Mouse (Mus musculus) thymus, postnatal 4 days (tissue): ENCODE data around the gene Enoph1.

Experiments
- DNase-seq: peaks from one replicate; pipeline ENCODE4 v3.0.0; 2021

Enoph1 gene

GRCm38 (mm10) chr5:100039602-100040142 is at the start of gene Enoph1, which contains the start of gene Hnrnpdl:
Gene Enoph1, plus strand, starts transcription at chr5:100039985.
Gene Hnrnpdl, minus strand, starts transcription at chr5:100039664.
- peak; percentile 97 for DNase-seq

GRCm38 (mm10) chr5:99994166-99994565 is 45.6 kb upstream of the Enoph1 start:
- no peak for DNase-seq

GRCm38 (mm10) chr5:99994680-99995079 is 45.1 kb upstream of the Enoph1 start:
- DNase-seq, result no peak

GRCm38 (mm10) chr5:100000048-100000447 is 39.7 kb upstream of the Enoph1 start:
- DNase-seq, result no peak

- DNase-seq, result no peak
These were observed 39.3 kb upstream of the Enoph1 start for GRCm38 (mm10) chr5:100000500-100000899.

GRCm38 (mm10) chr5:100003895-100004294 is 35.9 kb upstream of the Enoph1 start:
- DNase-seq, result no peak

- no peak for DNase-seq
These were observed 34.4 kb upstream of the Enoph1 start for GRCm38 (mm10) chr5:100005431-100005830.

GRCm38 (mm10) chr5:100005896-100006295 is 33.9 kb upstream of the Enoph1 start:
- no peak for DNase-seq

- DNase-seq, result no peak
These were observed 33.3 kb upstream of the Enoph1 start for GRCm38 (mm10) chr5:100006324-100007039.

- no peak for DNase-seq
These were observed 32.8 kb upstream of the Enoph1 start for GRCm38 (mm10) chr5:100007040-100007375.

GRCm38 (mm10) chr5:100008485-100008884 is 31.3 kb upstream of the Enoph1 start:
- DNase-seq, result peak; percentile 38

GRCm38 (mm10) chr5:100012599-100012998 is 27.2 kb upstream of the Enoph1 start:
- DNase-seq, result no peak

GRCm38 (mm10) chr5:100020089-100020488 is 19.7 kb upstream of the Enoph1 start:
- DNase-seq, result no peak

- DNase-seq, result no peak
These were observed 15.4 kb upstream of the Enoph1 start for GRCm38 (mm10) chr5:100024403-100024802.

GRCm38 (mm10) chr5:100024868-100025267 is 14.9 kb upstream of the Enoph1 start:
- DNase-seq, result no peak

- no peak for DNase-seq
These were observed 9.7 kb upstream of the Enoph1 start for GRCm38 (mm10) chr5:100030069-100030468.

- DNase-seq, result no peak
These were observed 7.7 kb upstream of the Enoph1 start for GRCm38 (mm10) chr5:100032107-100032506.

- DNase-seq, result no peak
These were observed 7.1 kb upstream of the Enoph1 start for GRCm38 (mm10) chr5:100032646-100033045.

GRCm38 (mm10) chr5:100035950-100036349 is 3.8 kb upstream of the Enoph1 start:
- DNase-seq, result no peak

GRCm38 (mm10) chr5:100036681-100037080 is 3.1 kb upstream of the Enoph1 start:
- peak; percentile 63 for DNase-seq

- peak; percentile 97 for DNase-seq
These were observed 1.6 kb upstream of the Enoph1 start for GRCm38 (mm10) chr5:100037965-100038713.

- DNase-seq, result peak; percentile 99
These were observed 827 bp upstream of the Enoph1 start for GRCm38 (mm10) chr5:100038714-100039601.

- DNase-seq, result no peak
These were observed 548 bp downstream of the Enoph1 start for GRCm38 (mm10) chr5:100040281-100040784.
